ENCODE assay signal across 8 mouse cellular contexts in the genomic region with DNA sequence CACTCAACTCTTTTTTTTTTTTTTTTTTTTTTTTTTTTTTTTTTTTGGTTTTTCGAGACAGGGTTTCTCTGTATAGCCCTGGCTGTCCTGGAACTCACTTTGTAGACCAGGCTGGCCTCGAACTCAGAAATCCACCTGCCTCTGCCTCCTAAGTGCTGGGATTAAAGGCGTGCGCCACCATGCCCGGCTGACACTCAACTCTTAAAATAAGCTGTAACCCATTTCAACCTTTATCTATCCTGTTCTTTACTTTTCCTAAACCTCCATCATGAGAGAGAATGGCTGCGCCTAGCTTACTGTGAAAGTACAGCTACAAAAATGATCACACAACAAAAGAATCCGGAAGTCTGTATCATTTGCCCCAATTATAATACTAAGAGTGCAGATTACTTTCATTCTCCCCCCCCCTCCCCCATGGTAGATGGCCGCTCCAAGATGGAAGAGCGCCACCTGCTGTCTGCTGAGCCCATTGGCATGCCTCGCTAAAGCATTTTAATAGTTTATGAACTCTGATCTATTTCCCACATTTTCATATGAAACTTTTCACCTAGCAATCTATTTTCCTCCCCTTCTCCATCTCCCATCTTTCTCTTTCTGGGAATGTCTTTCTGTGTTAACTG.
DNase-seq lines count a peak whose midpoint lies in the region; ATAC-seq and TF ChIP-seq lines count a peak whose summit lies in the region.
"Not testable (repeated sequence)": the region's sequence is repeated elsewhere in the genome, so short reads cannot be mapped to it uniquely, and the experiment has no call there.

No protein-coding gene starts in this region.

- H3K9ac ChIP-seq in lung, embryonic 14.5 days: not testable (repeated sequence)

- not testable (repeated sequence) for H3K4me3 ChIP-seq in E14TG2a.4 (replicated peaks; ENCODE audit: low read length); bone marrow, adult 2 months (replicated peaks; ENCODE audit: control insufficient read depth, low read depth, low read length); embryonic facial prominence, embryonic 10.5 days; lung, embryonic 14.5 days (ENCODE audit: low read depth, low read length)

- H3K27me3 ChIP-seq in E14TG2a.4 (ENCODE audit: insufficient read depth, low read length); embryonic facial prominence, embryonic 10.5 days (replicated peaks; ENCODE audit: low read depth, poor library complexity, severe bottlenecking); lung, embryonic 14.5 days (ENCODE audit: insufficient read depth, low read length): not testable (repeated sequence)

- peak; percentile 48 for DNase-seq in embryonic facial prominence, embryonic 10.5 days (ENCODE audit: low spot score)
- DNase-seq in heart, postnatal 14 days: peak; percentile 64 to 69
- DNase-seq in kidney, postnatal 14 days: peak; percentile 42
- peak; percentile 86 for DNase-seq in lung, embryonic 14.5 days
- peak; percentile 41 for DNase-seq in thymus, postnatal 14 days

- not testable (repeated sequence) for H3K36me3 ChIP-seq in E14TG2a.4 (ENCODE audit: insufficient read depth, low read length); embryonic facial prominence, embryonic 10.5 days (replicated peaks); lung, embryonic 14.5 days (ENCODE audit: insufficient read depth)

- not testable (repeated sequence) for H3K4me2 ChIP-seq in lung, embryonic 14.5 days

- not testable (repeated sequence) for H3K4me1 ChIP-seq in E14TG2a.4 (replicated peaks; ENCODE audit: low read depth, low read length); bone marrow, adult 2 months (ENCODE audit: control insufficient read depth, insufficient read depth, low read length); embryonic facial prominence, embryonic 10.5 days; lung, embryonic 14.5 days (ENCODE audit: insufficient read depth)

- intact Hi-C loops in heart, postnatal 14 days (cut with DNase I): loop anchor here (1.0 to 5.0 kb wide), 5 partner anchors 113 to 1419 kb away; no protein-coding TSS in a partner anchor

- TF ChIP-seq POLR2A in bone marrow, adult 2 months (IDR thresholded peaks at IDR 0.05; ENCODE audit: borderline replicate concordance, control insufficient read depth, low read depth, low read length): not testable (repeated sequence)

- not testable (repeated sequence) for H3K27ac ChIP-seq in bone marrow, adult 2 months (ENCODE audit: control insufficient read depth, insufficient read depth, low read depth, low read length, poor library complexity); embryonic facial prominence, embryonic 10.5 days (replicated peaks); lung, embryonic 14.5 days (ENCODE audit: low read depth)

- H3K9me3 ChIP-seq in E14TG2a.4 (ENCODE audit: low read length); embryonic facial prominence, embryonic 10.5 days; lung, embryonic 14.5 days (ENCODE audit: low read depth, low read length): not testable (repeated sequence)

- WGBS in bone marrow, adult 2 months: 52% methylated on average over 9 of the region's 10 CpGs
- WGBS in embryonic facial prominence, embryonic 10.5 days: 46% methylated on average over 10 of the region's 10 CpGs
- 52% methylated on average over 8 of the region's 10 CpGs for WGBS in lung, embryonic 14.5 days

- 0 out of 2 replicates have a peak, but pooled peaks have one; percentile 41 for ATAC-seq in lung, embryonic 14.5 days (ENCODE audit: insufficient read depth)
- peak; percentile 76; the same call in 1 of the 2 replicates for ATAC-seq in neutrophil, adult 5-6 weeks (ENCODE audit: extremely low read depth, insufficient number of reproducible peaks, low FRiP score, poor library complexity, severe bottlenecking)

- peak; percentile 51 for TF ChIP-seq CTCF in E14TG2a.4 (conservative IDR thresholded peaks at IDR 0.05; ENCODE audit: low read length)
- TF ChIP-seq CTCF in bone marrow, adult 2 months (IDR thresholded peaks at IDR 0.05; ENCODE audit: control insufficient read depth, insufficient read depth, low read length): peak; percentile 74
- peak; percentile 85 for TF ChIP-seq CTCF in lung, embryonic 14.5 days (IDR thresholded peaks at IDR 0.05; ENCODE audit: low read depth)
